Mouse (Mus musculus) erythroblast, adult 5-6 weeks (primary cell): ENCODE results near the gene Vmn1r118. TPM values are rescaled to one million over a fixed set of nuclear protein-coding genes. Genes with fewer than 3 reads are reported as not detected.
"Not testable (repeated sequence)": the region's sequence is repeated elsewhere in the genome, so short reads cannot be mapped to it uniquely, and the experiment has no call there.

ENCODE experiments used
- ATAC-seq: replicated peaks from 2 replicates; pipeline ENCODE4 v1.8.0; 2016; ENCODE audit warnings: moderate number of reproducible peaks, mild to moderate bottlenecking, moderate TSS enrichment, inconsistent platforms; ENCODE audit not compliant: poor library complexity, low FRiP score, severe bottlenecking
- total RNA-seq, 2 experiments: library from RNA; stranded (forward) in 1 of 2; stranded (reverse) in 1 of 2; fragments of 150-400 nt in 1 of 2; fragments of 200-764, 138-1000 nt in 1 of 2; gene quantifications; 2 replicates each; pipeline versions ENCODE4 v1.2.3 to v1.2.4; 2015 to 2017; ENCODE audit warnings: low replicate concordance in 2 of 2

Gene Vmn1r118
- not detected in 2 replicates for total RNA-seq (2015; ENCODE audit: low replicate concordance)
- not detected in 2 replicates for total RNA-seq (2017; ENCODE audit: low replicate concordance)

DNA sequence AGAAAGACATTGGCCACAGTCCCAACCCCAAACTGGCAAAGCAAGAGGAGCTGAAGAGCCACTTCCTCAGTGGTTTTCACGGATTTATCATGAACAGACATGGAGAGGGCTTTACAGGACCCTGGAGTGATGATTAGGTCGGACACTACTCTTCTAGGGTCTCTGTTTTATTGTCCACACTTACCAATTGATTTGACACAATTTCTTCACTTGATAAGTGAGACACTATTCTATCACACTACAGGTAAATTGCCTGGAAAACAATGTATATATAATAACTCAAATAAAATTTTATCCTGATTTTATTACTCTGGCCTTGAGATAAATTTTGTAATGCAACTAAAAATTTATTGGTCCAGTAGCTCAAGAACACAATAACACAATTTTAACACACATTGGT is at the start of gene Vmn1r118:
Vmn1r118 (minus strand) TSS at position 101 of the 400 bp plus-strand sequence.
- not testable (repeated sequence) for ATAC-seq

- ATAC-seq, result not testable (repeated sequence)
Observed at GRCm38 (mm10) chr7:20884021-20884420, 28.1 kb downstream of the Vmn1r118 start, which contains the start of gene Vmn1r117. Vmn1r117 (minus strand) TSS chr7:20884121.

DNA sequence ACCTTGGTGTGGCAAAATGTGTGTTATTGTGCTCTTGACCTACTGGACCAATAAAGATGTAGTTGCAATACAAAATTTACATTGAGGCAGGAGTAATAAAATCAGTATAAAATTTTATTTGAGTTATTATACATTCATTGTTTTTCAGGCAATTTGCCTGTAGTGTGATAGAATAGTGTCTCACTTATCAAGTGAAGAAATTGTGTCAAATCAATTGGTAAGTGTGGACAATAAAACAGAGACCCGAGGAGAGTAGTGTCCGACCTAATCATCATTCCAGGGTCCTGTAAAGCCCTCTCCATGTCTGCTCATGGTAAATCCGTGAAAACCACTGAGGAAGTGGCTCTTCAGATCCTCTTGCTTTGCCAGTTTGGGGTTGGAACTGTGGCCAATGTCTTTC is 40.2 kb downstream of the Vmn1r118 start, which contains the start of gene Vmn1r116:
Vmn1r116 (plus strand) TSS at position 301 of the 400 bp plus-strand sequence.
- not testable (repeated sequence) for ATAC-seq

Other genes starting within 250 kb of the Vmn1r118 start
- not detected in 2 replicates for gene Vmn1r107, start 243.4 kb downstream of the Vmn1r118 start, total RNA-seq (2015; ENCODE audit: low replicate concordance)
- gene Vmn1r107, start 243.4 kb downstream of the Vmn1r118 start, total RNA-seq (2017; ENCODE audit: low replicate concordance), result not detected in 2 replicates
- not detected in 2 replicates for gene Vmn1r111, start 209.1 kb downstream of the Vmn1r118 start, total RNA-seq (2015; ENCODE audit: low replicate concordance)
- gene Vmn1r111, start 209.1 kb downstream of the Vmn1r118 start, total RNA-seq (2017; ENCODE audit: low replicate concordance), result not detected in 2 replicates
- not detected in 2 replicates for gene Gm10668, start 181.7 kb downstream of the Vmn1r118 start, total RNA-seq (2015; ENCODE audit: low replicate concordance)
- not detected in 2 replicates for gene Gm10668, start 181.7 kb downstream of the Vmn1r118 start, total RNA-seq (2017; ENCODE audit: low replicate concordance)
- not detected in 2 replicates for gene Vmn1r112, start 141.2 kb downstream of the Vmn1r118 start, total RNA-seq (2015; ENCODE audit: low replicate concordance)
- gene Vmn1r112, start 141.2 kb downstream of the Vmn1r118 start, total RNA-seq (2017; ENCODE audit: low replicate concordance), result not detected in 2 replicates
- not detected in 2 replicates for gene Vmn1r113, start 125.1 kb downstream of the Vmn1r118 start, total RNA-seq (2015; ENCODE audit: low replicate concordance)
- gene Vmn1r113, start 125.1 kb downstream of the Vmn1r118 start, total RNA-seq (2017; ENCODE audit: low replicate concordance), result 1.1 TPM in 1 of 2 replicates, not detected in the other
- gene Vmn1r114, start 100.2 kb downstream of the Vmn1r118 start, total RNA-seq (2015; ENCODE audit: low replicate concordance), result not detected in 2 replicates
- gene Vmn1r114, start 100.2 kb downstream of the Vmn1r118 start, total RNA-seq (2017; ENCODE audit: low replicate concordance), result not detected in 2 replicates
- gene Vmn1r115, start 67.4 kb downstream of the Vmn1r118 start, total RNA-seq (2015; ENCODE audit: low replicate concordance), result not detected in 2 replicates
- gene Vmn1r115, start 67.4 kb downstream of the Vmn1r118 start, total RNA-seq (2017; ENCODE audit: low replicate concordance), result not detected in 2 replicates
- gene Vmn1r116, start 40.1 kb downstream of the Vmn1r118 start, total RNA-seq (2015; ENCODE audit: low replicate concordance), result not detected in 2 replicates
- gene Vmn1r116, start 40.1 kb downstream of the Vmn1r118 start, total RNA-seq (2017; ENCODE audit: low replicate concordance), result not detected in 2 replicates
- not detected in 2 replicates for gene Vmn1r117, start 28.2 kb downstream of the Vmn1r118 start, total RNA-seq (2015; ENCODE audit: low replicate concordance)
- not detected in 2 replicates for gene Vmn1r117, start 28.2 kb downstream of the Vmn1r118 start, total RNA-seq (2017; ENCODE audit: low replicate concordance)
- gene Vmn1r119, start 100.1 kb upstream of the Vmn1r118 start, total RNA-seq (2015; ENCODE audit: low replicate concordance), result not detected in 2 replicates
- not detected in 2 replicates for gene Vmn1r119, start 100.1 kb upstream of the Vmn1r118 start, total RNA-seq (2017; ENCODE audit: low replicate concordance)
- gene Vmn1r120, start 141.4 kb upstream of the Vmn1r118 start, total RNA-seq (2015; ENCODE audit: low replicate concordance), result not detected in 2 replicates
- not detected in 2 replicates for gene Vmn1r120, start 141.4 kb upstream of the Vmn1r118 start, total RNA-seq (2017; ENCODE audit: low replicate concordance)
- not detected in 2 replicates for gene Vmn1r121, start 186.2 kb upstream of the Vmn1r118 start, total RNA-seq (2015; ENCODE audit: low replicate concordance)
- gene Vmn1r121, start 186.2 kb upstream of the Vmn1r118 start, total RNA-seq (2017; ENCODE audit: low replicate concordance), result 0.42 TPM in 1 of 2 replicates, not detected in the other
- gene Vmn1r122, start 221.8 kb upstream of the Vmn1r118 start, total RNA-seq (2015; ENCODE audit: low replicate concordance), result not detected in 2 replicates
- not detected in 2 replicates for gene Vmn1r122, start 221.8 kb upstream of the Vmn1r118 start, total RNA-seq (2017; ENCODE audit: low replicate concordance)
- gene Vmn1r123, start 249.8 kb upstream of the Vmn1r118 start, total RNA-seq (2015; ENCODE audit: low replicate concordance), result not detected in 2 replicates
- not detected in 2 replicates for gene Vmn1r123, start 249.8 kb upstream of the Vmn1r118 start, total RNA-seq (2017; ENCODE audit: low replicate concordance)